ENCODE assay signal across 10 mouse cellular contexts in the genomic region with DNA sequence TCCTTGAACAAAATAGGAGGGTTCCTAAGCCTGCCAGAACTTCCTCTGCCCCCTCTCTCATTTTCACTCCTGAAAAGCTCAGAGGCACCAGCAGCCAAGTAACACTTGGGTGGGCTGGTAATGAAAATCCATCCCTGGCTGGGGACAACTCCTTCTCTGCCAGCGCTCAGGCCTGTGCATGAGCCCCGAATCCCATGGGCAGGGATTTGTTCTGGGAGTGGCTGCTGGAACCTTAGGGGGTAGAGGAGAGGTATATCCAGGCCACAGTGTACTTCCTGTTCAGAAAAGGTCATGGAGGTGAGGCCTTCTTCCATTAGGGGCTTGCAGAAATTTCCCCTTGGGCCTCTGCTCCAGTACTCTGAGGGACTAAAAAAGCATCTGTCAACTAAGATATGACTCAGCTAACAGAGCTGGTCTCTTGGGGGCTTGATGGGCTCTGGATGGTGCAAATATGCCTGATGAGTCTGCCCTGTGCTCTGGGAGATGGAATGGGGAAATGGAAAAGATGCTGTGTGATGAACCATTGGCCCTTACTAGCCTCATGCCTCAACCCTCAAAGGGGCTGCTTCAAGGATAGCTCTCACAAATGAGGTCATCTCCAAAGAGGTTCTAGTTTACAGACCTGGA.
DNase-seq lines count a peak whose midpoint lies in the region; ATAC-seq lines count a peak whose summit lies in the region.
"Had no signal": no experiment of that assay in that cellular context is flagged by ENCODE, and none has a peak within 500 bp of the region (broad histone marks: within the 10 kb centered on the region; RNA-seq: fewer than 3 reads in every experiment).

No protein-coding gene starts in this region.

- intact Hi-C loops in heart, postnatal 10 days (cut with DNase I), result no loop called here

- no peak for ATAC-seq in activated CD4-positive, CD25-positive, alpha-beta regulatory T cell, adult 4 months
- ATAC-seq: intestine, embryonic 16.5 days had no signal

- DNase-seq in cerebellum, postnatal 10 days, result peak; percentile 52 to 67
- no peak for DNase-seq in cerebellum, adult 11-12 months
- peak; percentile 40 for DNase-seq in testis, postnatal 14 days (ENCODE audit: low spot score)
- no peak for DNase-seq in testis, postnatal 10 days (ENCODE audit: low spot score)
- DNase-seq in heart, postnatal 10 days, result peak; percentile 25 to 28
- no peak for DNase-seq in adrenal gland, adult (ENCODE audit: inconsistent age in 2 of 2, low spot score in 1 of 2)
- no peak for DNase-seq in ovary, postnatal 10 days (ENCODE audit: low spot score)
- DNase-seq: lung, adult 18-20 months had no signal

Comparison
In these comparisons a context has a peak if more than half of its experiments do, and no peak if none do; other contexts are left out.
1. DNase-seq: peak in cerebellum, postnatal 10 days (2 of 2), testis, postnatal 14 days (single experiment) and heart, postnatal 10 days (2 of 2); none in cerebellum, adult 11-12 months (single experiment), testis, postnatal 10 days (single experiment), adrenal gland, adult (0 of 2) and ovary, postnatal 10 days (single experiment).